Mouse (Mus musculus) macrophage (primary cell): ENCODE results near the gene Cntn1. TPM values are rescaled to one million over a fixed set of nuclear protein-coding genes. Genes with fewer than 3 reads are reported as not detected.

ENCODE experiments used
- H3K27ac ChIP-seq: fragments of 350-480 bp; formaldehyde crosslinking; 2 replicates; pipeline ENCODE4 v1.9.0; 2021
- H3K36me3 ChIP-seq: fragments of 350-480 bp; formaldehyde crosslinking; 2 replicates; pipeline ENCODE4 v1.9.0; 2021; ENCODE audit errors: inconsistent target
- H3K4me3 ChIP-seq: fragments of 350-480 bp; formaldehyde crosslinking; 2 replicates; pipeline ENCODE4 v1.9.0; 2021; ENCODE audit errors: inconsistent target
- H3K79me2 ChIP-seq: fragments of 350-480 bp; formaldehyde crosslinking; 2 replicates; pipeline ENCODE4 v1.9.0; 2021; ENCODE audit errors: inconsistent target
- WGBS: methylation state at CpG from one replicate; pipeline ENCODE4 v1.1.7; 2026; ENCODE audit warnings: inconsistent platforms; ENCODE audit not compliant: missing documents; 5-methylcytosine and 5-hydroxymethylcytosine counted together
- polyA plus RNA-seq: library from polyadenylated mRNA; stranded (reverse); fragments of 250-400 nt; gene quantifications from 3 replicates; pipeline ENCODE4 v1.2.4, GENCODE M21; 2018; ENCODE audit warnings: inconsistent platforms

Gene Cntn1
- polyA plus RNA-seq, 1 experiment from 2014 or later: not detected

DNA sequence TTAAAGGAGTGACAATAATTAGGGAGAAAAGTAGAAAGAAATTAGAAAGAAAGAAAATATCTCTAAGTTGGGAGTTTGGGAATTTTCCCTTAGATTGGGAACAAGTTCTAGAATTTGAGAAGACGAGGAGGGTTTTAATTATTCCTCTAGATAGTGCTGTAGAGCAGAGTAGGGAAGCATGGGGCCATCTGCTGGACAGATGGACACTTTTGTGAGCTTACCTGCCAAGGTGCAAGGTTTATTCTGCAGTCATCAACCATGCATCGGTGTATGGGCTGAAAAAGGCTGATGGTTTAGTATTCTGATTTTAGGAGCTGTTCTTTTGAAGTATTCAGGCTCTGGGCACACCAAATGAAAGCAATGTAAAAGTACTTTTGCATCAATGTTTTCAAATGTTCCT, 124.8 kb downstream of the Cntn1 start:
- Histone ChIP-seq H3K36me3 (no peaks in the 10 kb centered on the region), H3K79me2 (no peaks in the 10 kb centered on the region), H3K27ac (no peak overlapping the region), H3K4me3 (no peak overlapping the region)
- WGBS: 75% methylated on average over 2 of the region's 2 CpGs

- Histone ChIP-seq H3K27ac (no peak overlapping the region), H3K36me3 (no peaks in the 10 kb centered on the region), H3K4me3 (no peak overlapping the region), H3K79me2 (no peaks in the 10 kb centered on the region)
- 82% methylated on average over 9 of the region's 9 CpGs for WGBS
Measured at GRCm38 (mm10) chr15:92177413-92177812, 126.4 kb downstream of the Cntn1 start.

DNA sequence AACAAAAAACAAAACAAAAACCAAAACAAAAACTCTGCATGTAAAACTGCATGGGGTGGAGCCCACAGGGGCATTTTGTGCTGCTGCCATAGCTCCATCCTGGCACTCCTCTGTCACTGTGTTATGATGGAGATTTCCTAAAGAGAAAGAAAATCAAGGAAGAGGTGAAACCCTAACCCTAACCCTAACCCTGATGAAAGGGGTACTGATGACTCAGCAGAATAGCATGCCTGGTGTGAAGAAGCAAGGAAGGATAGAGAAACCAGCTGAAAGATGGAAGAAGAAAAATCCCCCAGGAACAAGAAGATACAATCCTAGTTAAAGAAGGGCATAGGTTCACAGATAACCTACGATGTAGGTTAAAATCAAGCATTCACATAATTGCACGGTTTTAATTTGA, 134.5 kb downstream of the Cntn1 start:
- WGBS: 96% methylated on average over 2 of the region's 2 CpGs

DNA sequence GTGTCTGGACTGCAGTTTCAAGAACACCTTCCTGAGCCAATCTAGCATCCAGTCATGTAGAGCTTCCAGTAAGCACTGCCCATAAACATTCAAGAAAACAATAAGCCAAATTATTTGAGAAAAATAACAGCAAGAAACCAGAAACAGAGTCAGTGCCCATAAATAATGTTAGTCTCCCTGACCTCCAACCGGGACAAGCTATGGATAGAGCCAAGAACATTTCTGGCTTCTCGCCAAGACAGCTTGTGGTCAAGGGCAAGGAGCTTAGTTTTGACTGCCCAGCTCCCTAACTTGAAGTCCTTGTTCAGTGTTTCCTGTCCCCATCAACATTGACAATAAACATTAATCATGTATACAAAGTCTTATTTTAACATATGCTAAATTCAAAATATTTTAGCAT, 139.0 kb downstream of the Cntn1 start:
- WGBS: 46% methylated on average over 2 of the region's 2 CpGs
- H3K27ac ChIP-seq: no peak overlapping the region

More for the DNA sequence above, 134.5 kb downstream of the Cntn1 start:
- Histone ChIP-seq H3K36me3 (no peaks in the 10 kb centered on the region), H3K27ac (no peak overlapping the region), H3K4me3 (no peak overlapping the region), H3K79me2 (no peaks in the 10 kb centered on the region)

DNA sequence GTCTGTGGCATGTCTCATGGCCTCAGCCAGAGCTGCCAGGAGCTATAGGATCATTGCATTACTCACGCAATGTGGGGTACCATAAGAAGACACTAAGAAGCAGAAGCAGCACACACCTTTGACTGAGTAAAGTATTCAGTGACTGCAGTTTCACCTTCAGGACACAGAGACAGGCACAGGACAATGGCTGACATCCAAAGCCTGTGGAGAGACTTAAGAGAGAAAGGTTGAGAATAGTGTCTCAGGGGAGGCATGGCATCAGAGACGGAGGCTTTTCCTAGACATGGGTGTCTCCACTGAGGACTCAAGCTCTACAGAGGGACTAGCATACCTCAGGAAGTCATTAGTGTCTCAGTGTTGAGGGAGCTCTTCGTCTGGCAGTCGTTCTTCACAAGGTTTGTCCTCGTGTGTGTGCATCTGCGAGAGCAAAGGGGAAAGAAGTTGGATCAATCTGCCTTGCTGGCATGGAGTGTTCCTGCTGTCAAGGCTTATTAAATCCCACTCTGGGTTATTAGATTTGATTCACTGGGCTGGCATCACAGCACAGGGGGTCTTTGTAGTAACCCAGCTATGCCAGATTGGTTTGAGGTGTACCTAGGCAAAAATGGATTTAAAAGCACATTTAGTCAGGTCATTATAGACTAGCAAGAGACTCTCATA, 149.5 kb downstream of the Cntn1 start:
- H3K79me2 ChIP-seq: no peaks in the 10 kb centered on the region
- 65% methylated on average over 6 of the region's 6 CpGs for WGBS

More for the DNA sequence above, 139.0 kb downstream of the Cntn1 start:
- H3K36me3 ChIP-seq: no peaks in the 10 kb centered on the region
- H3K79me2 ChIP-seq: no peaks in the 10 kb centered on the region
- no peak overlapping the region for H3K4me3 ChIP-seq

GRCm38 (mm10) chr15:92206695-92207094, 155.7 kb downstream of the Cntn1 start:
- no peaks in the 10 kb centered on the region for H3K79me2 ChIP-seq
- no peaks in the 10 kb centered on the region for H3K36me3 ChIP-seq
- WGBS: 81% methylated on average over 4 of the region's 4 CpGs
- no peak overlapping the region for H3K27ac ChIP-seq
- no peak overlapping the region for H3K4me3 ChIP-seq

More for the DNA sequence above, 149.5 kb downstream of the Cntn1 start:
- Histone ChIP-seq H3K36me3 (no peaks in the 10 kb centered on the region), H3K4me3 (no peak overlapping the region), H3K27ac (no peak overlapping the region)

DNA sequence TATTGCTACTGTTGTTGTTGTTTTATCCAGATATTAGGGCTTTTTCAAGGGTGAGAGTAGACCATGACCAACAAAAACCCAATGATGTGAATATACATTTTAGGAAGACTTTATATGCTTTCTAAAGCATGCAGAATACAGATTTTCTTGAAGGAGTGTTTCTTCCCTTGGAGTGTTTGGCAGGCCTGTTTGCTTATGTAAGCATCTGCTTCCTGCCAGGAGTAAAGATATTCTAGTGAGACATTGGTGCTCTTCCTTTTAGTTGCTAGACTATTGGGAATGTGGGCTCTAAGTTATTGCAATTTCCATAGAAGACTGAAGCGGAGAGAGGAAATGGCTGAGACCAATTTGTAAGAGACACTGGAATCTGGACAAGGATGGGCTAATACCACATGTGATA, 158.8 kb downstream of the Cntn1 start:
- no peaks in the 10 kb centered on the region for H3K79me2 ChIP-seq
- H3K36me3 ChIP-seq: no peaks in the 10 kb centered on the region
- H3K4me3 ChIP-seq: no peak overlapping the region
- WGBS: 89% methylated on average over 1 of the region's 1 CpGs
- H3K27ac ChIP-seq: no peak overlapping the region

DNA sequence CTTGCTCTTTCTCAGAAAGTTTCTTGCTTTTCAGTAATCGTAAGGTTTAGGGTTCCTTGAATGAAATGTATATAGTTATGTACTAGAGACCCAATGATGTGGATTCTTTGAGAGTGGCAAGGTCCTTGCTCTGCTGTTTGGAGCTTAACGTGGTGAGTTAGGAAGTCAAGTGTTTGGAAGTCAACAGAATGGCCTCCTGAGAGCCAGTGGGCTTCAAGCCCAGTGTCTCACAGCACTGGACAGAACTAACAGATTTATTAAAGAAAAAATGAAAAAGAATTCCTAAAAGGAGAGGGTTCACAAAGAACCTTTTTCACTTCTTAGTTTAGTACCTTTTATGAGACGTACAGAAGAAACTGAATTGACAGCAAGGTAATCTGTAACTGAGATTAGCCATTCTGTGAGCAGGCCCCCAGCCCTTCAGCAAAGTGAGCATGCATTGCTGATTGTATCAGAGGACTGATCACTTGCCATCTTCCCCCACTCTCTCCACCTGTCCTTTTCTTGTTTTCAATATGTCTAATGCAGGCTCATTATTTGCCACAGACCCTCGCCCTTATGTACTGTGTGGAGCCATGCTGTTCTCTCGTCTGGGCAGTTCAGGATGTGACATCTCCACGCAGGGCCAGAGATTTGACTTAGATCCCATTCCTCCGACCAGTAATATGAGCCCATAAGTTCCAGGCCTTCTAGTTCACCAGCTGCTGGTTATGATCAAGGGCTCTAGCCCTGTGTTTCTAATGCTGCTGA, 159.7 kb downstream of the Cntn1 start:
- Histone ChIP-seq H3K79me2 (no peaks in the 10 kb centered on the region), H3K27ac (no peak overlapping the region), H3K36me3 (no peaks in the 10 kb centered on the region), H3K4me3 (no peak overlapping the region)
- 82% methylated on average over 7 of the region's 7 CpGs for WGBS

DNA sequence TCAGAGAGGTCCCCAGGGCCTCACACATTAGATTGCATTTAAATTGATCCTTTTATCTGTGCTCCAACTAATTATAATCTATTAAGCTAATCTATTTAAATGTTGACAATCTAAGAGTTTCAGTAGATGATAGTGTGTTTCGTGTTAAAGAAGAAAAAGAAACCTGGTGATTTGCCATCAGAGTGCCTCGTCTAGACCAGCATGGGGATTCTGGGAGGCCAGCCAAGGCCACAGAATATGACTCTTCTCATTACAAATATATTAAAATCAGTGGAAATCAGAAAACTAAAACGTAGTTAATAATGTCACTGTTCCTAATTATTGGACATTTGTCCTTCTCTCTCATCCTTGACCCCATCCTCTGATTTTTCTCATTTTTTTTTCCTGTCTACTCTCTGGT, 164.9 kb downstream of the Cntn1 start:
- Histone ChIP-seq H3K4me3 (no peak overlapping the region), H3K27ac (no peak overlapping the region), H3K79me2 (no peaks in the 10 kb centered on the region), H3K36me3 (no peaks in the 10 kb centered on the region)
- WGBS: 73% methylated on average over 3 of the region's 3 CpGs

DNA sequence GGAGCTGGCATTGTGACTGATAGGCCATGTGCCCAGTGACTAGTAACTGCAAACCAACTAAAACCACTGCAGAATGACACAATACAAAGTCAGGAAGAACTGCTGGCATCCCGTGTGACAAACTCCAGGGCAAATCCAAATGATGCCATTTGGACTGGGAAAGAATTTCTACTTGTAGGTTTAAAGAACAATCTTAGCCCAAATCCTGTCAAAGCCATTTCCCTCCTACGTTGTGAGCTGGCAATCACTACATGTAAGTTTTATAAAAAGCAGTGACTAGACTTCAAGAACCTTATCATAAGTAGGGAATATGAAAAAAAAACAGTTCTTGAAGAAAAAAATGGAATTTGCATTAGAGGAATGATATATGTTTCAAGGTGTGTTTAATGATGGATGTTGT, 170.5 kb downstream of the Cntn1 start:
- no peak overlapping the region for H3K4me3 ChIP-seq
- 53% methylated on average over 2 of the region's 2 CpGs for WGBS
- no peaks in the 10 kb centered on the region for H3K79me2 ChIP-seq
- no peaks in the 10 kb centered on the region for H3K36me3 ChIP-seq
- no peak overlapping the region for H3K27ac ChIP-seq

DNA sequence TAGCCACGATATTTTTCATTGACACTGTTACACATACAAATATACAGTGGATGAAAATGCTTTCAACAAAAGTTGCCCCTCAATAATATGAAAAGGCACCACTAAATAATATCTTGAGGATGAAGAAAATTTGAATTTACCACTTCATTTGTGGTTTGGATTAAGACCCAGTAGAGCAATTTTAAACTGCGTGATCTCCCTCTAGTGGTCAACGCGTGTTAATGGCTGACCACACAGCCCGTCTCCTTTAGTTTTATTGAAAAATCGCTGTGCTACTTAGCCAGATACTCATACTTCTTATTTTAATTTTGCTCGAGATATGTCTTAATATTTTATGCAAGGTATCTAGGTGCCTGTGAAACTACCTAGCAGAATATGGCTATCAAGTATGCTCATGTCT, 180.4 kb downstream of the Cntn1 start:
- H3K27ac ChIP-seq: no peak overlapping the region
- no peaks in the 10 kb centered on the region for H3K79me2 ChIP-seq
- no peak overlapping the region for H3K4me3 ChIP-seq
- WGBS: 17% methylated on average over 7 of the region's 7 CpGs
- no peaks in the 10 kb centered on the region for H3K36me3 ChIP-seq

DNA sequence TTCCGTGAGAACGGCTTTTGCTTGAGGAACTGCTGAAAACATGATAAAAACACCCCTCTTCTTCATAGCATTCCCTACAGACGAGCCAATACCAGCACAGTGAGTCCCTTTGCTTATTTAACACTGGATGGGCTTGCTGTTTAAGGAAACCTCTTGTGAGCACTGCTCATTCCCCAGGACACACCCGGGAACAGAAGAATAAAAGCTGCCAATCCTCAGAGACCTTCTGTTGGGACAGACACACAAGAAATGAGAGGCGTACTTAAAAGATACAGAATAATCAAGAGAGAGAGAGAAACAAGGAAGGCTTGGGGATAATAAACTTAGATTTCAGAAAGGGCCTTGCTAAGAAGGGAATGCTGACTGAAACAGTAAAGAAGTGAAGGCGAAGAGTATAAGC, 184.9 kb downstream of the Cntn1 start:
- no peaks in the 10 kb centered on the region for H3K36me3 ChIP-seq
- WGBS: 83% methylated on average over 6 of the region's 6 CpGs
- H3K27ac ChIP-seq: no peak overlapping the region
- H3K79me2 ChIP-seq: no peaks in the 10 kb centered on the region
- H3K4me3 ChIP-seq: no peak overlapping the region

DNA sequence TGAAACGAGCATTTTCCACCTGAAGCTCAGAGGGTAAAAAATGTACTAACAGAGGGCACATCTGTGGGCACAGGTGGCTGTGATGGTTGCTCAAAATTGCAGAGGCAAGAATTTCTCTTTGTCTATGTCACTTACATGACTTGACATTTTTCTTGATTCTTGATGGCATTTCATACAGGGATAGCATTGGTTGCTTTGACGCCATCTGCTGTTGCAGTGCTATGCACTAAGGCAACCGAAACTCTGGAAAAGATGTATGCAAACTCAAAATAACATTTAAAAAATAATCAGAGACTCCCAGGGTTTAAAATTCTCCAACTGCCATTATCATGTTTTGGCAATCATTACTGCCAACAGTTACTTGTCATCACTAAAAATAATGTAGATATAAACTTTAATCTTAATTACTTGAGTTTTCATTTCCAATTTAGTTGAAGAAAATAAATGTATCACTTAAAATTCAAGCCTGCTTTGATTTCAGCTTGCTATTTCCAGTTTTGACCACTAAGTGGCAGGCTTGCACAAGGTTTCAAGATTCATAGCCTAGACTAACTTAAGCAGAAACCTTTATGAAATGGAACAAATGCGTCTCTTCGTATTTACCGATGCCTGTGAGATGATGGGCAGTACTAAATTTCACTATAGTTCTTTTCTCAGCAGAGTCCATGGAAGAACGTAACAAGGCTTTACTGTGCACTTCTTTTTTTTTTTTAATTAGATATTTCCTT, 214.2 kb downstream of the Cntn1 start:
- WGBS: 23% methylated on average over 7 of the region's 7 CpGs
- no peaks in the 10 kb centered on the region for H3K36me3 ChIP-seq
- H3K27ac ChIP-seq: no peak overlapping the region
- H3K4me3 ChIP-seq: no peak overlapping the region
- no peaks in the 10 kb centered on the region for H3K79me2 ChIP-seq

DNA sequence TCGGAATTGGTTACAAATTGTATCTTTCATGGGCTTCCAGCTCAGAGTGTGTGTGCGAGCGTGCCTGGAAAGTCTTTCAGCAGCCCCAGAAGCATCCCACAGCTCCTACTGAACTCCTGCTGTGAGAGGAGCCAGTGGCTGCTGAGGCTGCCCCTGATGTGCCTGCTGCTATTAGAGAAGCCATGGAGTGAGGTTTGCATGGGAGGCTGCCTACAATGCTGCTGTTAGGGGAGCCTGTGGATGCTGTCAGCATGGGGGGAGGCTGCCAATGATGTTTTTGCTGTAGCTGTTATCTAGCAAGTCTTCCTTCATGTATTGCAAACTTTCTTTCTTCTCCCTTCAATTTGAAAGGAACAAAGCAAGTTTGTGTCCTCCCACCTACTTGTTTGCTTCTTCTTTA, 217.4 kb downstream of the Cntn1 start:
- Histone ChIP-seq H3K27ac (no peak overlapping the region), H3K79me2 (no peaks in the 10 kb centered on the region), H3K4me3 (no peak overlapping the region), H3K36me3 (no peaks in the 10 kb centered on the region)
- WGBS: 70% methylated on average over 3 of the region's 3 CpGs

DNA sequence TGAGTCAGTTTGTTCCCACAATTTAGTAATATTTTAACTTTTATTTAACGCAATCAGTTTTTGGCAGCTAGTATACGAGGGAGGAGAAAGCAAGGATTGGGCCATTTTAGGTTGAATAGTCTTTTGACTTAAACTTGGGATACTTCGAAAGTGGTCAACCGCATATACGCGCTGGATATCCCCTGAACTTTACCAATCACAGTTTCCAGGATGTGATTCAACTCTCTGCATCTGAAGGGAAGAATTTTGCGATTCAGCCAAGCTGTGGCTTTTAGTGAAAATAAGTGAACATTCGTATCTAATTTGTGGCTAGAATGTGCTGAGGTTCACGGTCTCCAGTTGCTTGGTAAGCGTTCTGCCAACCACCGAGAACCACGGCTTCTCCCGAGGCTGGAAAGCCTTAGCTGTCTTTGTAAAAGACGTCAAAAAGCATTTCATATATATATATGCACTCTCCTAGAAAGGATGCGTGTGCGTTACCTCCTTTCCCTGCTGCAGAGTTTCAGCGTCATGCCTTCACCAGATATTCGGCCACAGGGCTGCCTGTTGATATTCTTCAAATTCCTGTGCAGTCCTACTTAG, 217.9 kb downstream of the Cntn1 start:
- H3K27ac ChIP-seq: no peak overlapping the region
- WGBS: 90% methylated on average over 18 of the region's 18 CpGs
- H3K4me3 ChIP-seq: no peak overlapping the region
- no peaks in the 10 kb centered on the region for H3K79me2 ChIP-seq
- H3K36me3 ChIP-seq: no peaks in the 10 kb centered on the region
